Mouse (Mus musculus): ENCODE measurements at regions not wholly inside any gene's neighbourhood (a gene's known extent, or its start where the extent isn't known, plus 50 kb on each side); places are given as distances from the start of the nearest gene placed in this dataset.
"Not testable (repeated sequence)": the region's sequence is repeated elsewhere in the genome, so short reads cannot be mapped to it uniquely, and the experiment has no call there.

DNA sequence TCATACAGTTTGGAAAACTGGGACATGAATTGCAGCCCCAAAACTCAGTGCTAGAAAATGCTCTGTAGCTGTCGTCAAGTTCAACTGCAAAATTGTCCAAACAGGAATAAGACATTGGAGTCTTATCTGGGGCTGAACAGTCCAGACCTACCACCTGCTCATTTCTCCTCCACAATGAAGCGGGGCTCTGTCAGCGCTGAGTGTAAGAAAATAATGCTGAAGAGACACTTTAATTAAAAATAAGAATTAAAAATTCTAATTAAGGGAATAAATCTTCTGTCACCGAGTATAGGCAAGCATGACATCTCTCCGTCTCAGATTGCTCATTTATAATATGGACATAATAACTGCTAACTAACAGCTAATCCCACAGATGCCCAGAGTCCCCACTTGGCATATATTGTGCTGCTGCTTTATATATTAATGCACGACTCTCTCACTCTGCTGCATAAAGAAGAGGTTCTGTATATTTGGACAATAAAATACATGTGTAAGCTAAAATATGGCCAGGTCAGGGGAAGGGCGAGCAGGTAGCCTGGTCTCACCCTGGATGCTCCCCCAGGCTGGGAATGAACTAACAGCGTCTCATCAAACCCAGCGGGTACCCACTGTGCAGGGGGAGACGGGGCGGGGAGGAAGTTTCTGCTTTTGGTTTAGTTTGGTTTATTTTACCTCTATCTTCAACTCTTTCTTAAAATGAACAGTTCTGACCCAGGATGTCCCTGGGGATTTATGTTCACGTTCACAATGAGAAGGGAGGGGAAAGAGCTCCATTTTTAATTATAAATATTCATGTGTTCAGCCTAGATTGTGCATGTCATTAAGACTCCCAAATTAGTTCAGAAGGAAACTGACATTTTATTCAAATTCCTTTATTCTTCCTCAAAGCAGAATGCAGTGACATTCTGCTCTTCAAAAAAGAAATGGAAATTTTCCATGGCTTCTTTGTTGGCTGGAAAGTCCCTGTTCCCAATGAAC, 544.9 kb downstream of the Pdcd6ip start:
- DNase-seq, result no peak

- no peak for DNase-seq
Observed at GRCm38 (mm10) chr9:113160011-113160410, 548.0 kb downstream of the Pdcd6ip start.

GRCm38 (mm10) chr9:113158080-113158479, 550.0 kb downstream of the Pdcd6ip start:
- DNase-seq, result no peak

DNA sequence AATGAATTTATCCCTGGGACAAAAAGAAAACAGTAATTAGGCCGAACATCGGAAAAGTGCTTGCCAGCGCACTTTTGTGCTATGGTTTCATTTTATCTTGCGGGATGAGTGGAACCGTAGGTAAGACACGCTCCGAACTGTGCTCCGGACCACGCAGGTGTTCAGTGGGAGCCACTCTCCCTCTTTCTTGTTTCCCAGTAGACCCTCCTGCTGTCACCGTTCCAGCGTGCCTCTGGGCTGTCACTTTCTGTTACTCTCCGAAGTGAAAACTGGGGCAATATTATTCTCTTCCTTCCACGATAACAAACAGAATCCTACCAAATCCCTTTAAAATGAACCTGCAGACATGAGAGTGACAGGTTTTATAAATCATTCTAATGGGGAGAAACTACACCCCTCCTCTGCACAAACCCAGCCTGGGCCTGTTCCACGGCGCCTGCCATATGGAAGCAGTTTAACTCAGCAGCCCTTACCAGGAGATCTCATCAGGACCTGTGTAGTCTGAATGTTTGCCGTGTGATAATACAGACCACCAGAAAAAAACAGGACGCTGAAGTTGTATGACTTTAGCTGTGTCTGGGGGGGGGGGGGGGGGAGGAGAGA, 550.5 kb downstream of the Pdcd6ip start:
- peak; percentile 46 to 52 for DNase-seq

- DNase-seq, result peak; percentile 42 to 54
Observed at GRCm38 (mm10) chr9:113156707-113157106, 551.4 kb downstream of the Pdcd6ip start.

GRCm38 (mm10) chr9:113149084-113149483, 559.0 kb downstream of the Pdcd6ip start:
- DNase-seq, result no peak

- no peak for DNase-seq
Observed at GRCm38 (mm10) chr9:113146571-113146970, 561.5 kb downstream of the Pdcd6ip start.

GRCm38 (mm10) chr9:113145036-113145435, 563.0 kb downstream of the Pdcd6ip start:
- no peak for DNase-seq

- no peak for DNase-seq
Observed at GRCm38 (mm10) chr9:113134611-113135010, 573.4 kb downstream of the Pdcd6ip start.

DNA sequence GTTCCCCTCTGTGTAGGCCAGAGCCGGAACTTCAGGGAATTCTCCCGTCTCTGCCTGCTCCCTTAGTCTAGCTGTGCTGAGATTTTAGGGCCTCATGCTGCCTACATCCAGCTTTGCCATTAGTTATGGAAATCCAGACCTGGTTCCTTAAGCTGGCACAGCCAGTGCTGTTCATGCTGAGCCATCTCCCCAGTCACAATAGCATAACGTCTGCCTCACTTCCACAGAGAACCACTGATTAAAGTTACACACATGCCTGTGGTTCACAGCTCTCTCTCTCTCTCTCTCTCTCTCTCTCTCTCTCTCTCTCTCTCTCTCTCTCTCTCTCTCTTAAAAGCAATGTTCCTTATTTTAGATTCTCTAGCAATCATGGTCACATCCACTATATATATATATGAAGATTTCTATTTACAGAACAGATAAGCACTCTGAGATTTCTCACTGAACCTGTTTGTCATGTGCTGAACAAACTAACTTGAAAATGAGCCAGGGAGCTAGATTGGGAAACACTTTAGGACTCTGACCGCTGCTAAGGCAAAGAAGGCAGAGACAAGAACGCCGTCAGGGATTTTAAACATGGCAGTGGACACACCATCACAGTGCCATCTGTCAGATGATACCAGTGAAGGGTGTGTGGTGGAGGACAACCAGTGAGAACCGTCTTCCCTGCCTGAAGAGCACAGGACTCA, 584.9 kb downstream of the Pdcd6ip start:
- DNase-seq, result peak in 1 of 2 experiments; percentile 18

DNA sequence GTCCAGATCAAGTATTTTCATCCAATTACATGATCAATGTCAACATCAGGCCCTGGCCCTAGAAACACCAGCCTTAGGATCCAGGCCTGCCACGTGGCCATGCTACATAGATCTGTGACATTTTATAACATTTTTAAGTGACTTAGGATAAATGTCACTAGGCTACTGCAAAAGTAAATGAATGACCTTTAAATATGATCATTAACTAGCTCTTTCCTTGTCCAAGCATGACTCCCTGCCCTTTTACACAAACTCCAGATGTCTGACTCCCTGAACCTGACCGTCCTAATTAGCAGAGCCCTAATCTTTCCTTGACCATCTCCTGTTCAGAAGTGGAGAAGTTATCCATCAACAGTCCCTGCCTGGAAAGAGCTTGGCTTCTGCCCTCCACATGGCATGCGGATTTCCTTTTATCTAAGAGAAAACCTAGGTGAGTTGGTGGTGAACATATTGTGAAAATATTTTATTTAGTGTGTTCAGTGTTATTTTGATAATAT, 585.8 kb downstream of the Pdcd6ip start:
- DNase-seq, result no peak

- DNase-seq, result no peak
Observed at GRCm38 (mm10) chr9:113120385-113120784, 587.7 kb downstream of the Pdcd6ip start.

- no peak for DNase-seq
Observed at GRCm38 (mm10) chr9:113119721-113120120, 588.3 kb downstream of the Pdcd6ip start.

DNA sequence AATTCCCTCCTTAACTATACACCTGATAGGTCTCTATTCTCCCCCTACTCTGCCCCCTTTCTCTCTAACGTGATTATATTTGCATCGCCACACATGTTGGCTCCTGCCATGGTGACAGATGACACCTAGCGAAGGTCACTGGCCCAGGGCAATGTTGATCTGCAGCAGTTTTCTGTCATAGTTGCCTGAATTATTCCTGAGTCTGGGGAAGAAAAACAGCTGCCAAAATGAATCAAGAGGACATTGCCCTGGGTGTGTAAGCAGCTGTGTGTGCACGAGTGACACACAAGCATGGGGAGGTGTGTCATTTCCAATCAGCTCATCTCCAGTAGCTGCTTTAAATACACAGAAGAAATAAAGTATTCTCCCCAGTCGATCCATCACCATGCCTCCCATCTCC, 592.5 kb downstream of the Pdcd6ip start:
- peak in 1 of 2 experiments; percentile 23 for DNase-seq

DNA sequence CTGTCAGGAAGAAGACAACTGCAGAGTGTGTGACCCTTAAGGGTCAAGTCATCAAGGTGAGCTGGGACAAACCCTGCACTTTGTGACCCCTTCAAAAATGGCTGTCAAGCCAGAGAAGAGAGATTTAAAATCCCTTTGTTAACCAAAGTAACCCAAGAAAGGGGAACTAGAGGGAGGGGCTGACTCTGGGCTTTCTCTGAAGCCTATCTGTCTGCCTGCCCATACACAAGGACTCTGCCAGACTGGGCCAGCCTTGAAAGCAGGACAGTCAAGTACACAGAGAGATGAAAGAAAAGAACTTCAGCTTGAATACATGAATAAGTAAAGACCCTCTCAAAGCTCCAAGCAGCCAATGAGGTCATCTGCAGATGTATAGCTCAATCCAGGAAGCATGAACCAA, 595.3 kb downstream of the Pdcd6ip start:
- no peak for DNase-seq

GRCm38 (mm10) chr9:113101733-113102132, 606.3 kb downstream of the Pdcd6ip start:
- peak in 1 of 2 experiments; percentile 49 for DNase-seq

- peak; percentile 74 to 76 for DNase-seq
Observed at GRCm38 (mm10) chr9:113100641-113101040, 607.4 kb downstream of the Pdcd6ip start.

GRCm38 (mm10) chr9:113095421-113095820, 612.6 kb downstream of the Pdcd6ip start:
- DNase-seq, result not testable (repeated sequence)

- DNase-seq, result peak; percentile 30
Observed at GRCm38 (mm10) chr9:113093863-113094390, 614.1 kb downstream of the Pdcd6ip start.

DNA sequence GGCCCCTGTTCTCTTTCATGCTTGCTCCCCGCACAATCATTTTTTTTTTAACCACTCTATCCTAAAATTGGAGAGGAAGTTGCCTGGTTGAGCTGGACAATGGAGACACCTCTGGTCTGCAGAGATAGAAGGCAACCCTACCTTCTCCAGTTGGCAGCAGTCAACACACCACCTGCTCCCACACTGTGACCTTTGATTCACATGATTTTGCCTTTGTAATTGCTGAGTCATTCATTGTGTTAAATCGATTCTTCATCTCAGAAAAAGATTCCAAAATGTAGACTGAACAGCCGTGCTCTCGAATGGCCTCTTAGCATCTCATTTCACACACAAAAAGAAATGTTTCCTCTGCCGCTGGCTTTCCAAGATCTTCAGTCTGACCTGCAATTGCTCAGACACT, 616.2 kb downstream of the Pdcd6ip start:
- DNase-seq, result no peak

DNA sequence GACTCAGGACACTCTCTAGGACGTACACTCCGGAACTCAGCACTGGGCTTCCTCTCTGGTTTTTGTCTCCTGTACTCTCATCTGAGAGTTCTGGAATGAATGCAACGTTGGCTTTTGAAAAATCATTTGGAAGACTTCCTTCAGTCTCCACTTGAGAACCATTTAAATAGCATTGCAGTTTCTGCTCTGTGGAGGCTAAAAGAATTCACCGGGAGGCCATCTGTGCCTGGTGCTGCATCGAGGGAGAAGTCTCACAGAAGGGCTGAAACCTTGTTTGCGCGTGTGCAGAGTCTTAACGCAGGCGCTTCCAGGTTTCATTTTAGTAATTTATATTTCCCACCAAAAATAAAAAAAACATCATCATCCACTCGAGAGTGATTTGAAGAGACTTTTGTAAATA, 620.3 kb downstream of the Pdcd6ip start:
- peak; percentile 28 to 56 for DNase-seq

- no peak for DNase-seq
Observed at GRCm38 (mm10) chr9:113085281-113085810, 622.7 kb downstream of the Pdcd6ip start.

- DNase-seq, result no peak
Observed at GRCm38 (mm10) chr9:113074866-113075265, 633.2 kb downstream of the Pdcd6ip start.

Data from cerebellum, postnatal 14 days (tissue).